Mouse (Mus musculus): Measurements from ENCODE around the gene Olfr1034.
"Not testable (repeated sequence)": the region's sequence is repeated elsewhere in the genome, so short reads cannot be mapped to it uniquely, and the experiment has no call there.

DNA sequence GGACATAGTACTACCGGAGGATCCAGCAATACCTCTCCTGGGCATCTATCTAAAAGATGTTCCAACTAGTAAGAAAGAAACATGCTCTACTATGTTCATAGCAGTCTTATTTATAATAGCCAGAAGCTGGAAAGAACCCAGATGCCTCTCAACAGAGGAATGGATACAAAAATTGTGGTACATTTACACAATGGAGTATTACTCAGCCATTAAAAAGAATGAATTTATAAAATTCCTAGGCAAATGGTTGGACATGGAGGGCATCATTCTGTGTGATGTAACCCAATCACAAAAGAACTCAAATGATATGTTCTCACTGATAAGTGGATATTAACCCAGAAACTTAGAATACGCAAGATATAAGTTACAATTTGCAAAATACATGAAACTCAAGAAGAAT lies 18.1 kb downstream of the Olfr1034 start:
- TF ChIP-seq ZNF384 (IDR thresholded peaks at IDR 0.05; ENCODE audit: low read depth, low read length); CHD2 (IDR thresholded peaks at IDR 0.05; ENCODE audit: low read depth, low read length); HCFC1 (IDR thresholded peaks at IDR 0.05; ENCODE audit: borderline replicate concordance, insufficient read depth, low read length); MAFK (IDR thresholded peaks at IDR 0.05; ENCODE audit: insufficient read depth, low read depth, low read length); ZC3H11A (IDR thresholded peaks at IDR 0.05; ENCODE audit: borderline replicate concordance, low read depth, low read length): not testable (repeated sequence)

Data from ES-E14 (cell line).